Mouse (Mus musculus): Measurements from ENCODE around the gene Mphosph9.
"Not testable (repeated sequence)": the region's sequence is repeated elsewhere in the genome, so short reads cannot be mapped to it uniquely, and the experiment has no call there.

DNA sequence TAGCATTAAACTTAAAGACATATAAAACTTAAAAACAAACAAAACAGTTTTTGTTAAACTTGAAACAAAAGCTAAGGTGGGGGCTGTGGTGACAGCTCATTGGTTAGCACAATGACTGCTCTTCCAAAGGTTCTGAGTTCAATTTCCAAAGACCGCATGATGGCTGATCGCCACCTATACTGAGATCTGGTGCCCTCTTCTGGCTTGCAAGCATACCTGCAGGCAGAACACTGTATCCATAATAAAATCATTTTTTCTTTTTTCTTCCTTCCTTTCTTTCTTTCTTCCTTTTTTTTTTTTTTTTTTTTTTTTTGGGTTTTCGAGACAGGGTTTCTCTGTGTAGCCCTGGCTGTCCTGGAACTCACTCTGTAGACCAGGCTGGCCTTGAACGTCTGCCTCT, 28.5 kb downstream of the Mphosph9 start:
- not testable (repeated sequence) for TF ChIP-seq TAL1, GATA1 (IDR thresholded peaks at IDR 0.05; ENCODE audit: low read length)
